Mouse (Mus musculus) testis, adult 2 months (tissue): ENCODE results near the gene Prnd.

ENCODE experiments used
- CTCF ChIP-seq: fragments of 200-500 bp; IDR thresholded peaks from 2 replicates; pipeline ENCODE4 v1.5.1; 2012; ENCODE audit warnings: low read depth, mild to moderate bottlenecking, inconsistent platforms, low read length, moderate library complexity; ENCODE audit not compliant: control insufficient read depth, insufficient read depth, insufficient replicate concordance
- POLR2A ChIP-seq: fragments of 200-500 bp; IDR thresholded peaks from 2 replicates; pipeline ENCODE4 v1.6.1; 2012; ENCODE audit warnings: low read depth, mild to moderate bottlenecking, inconsistent platforms, low read length, moderate library complexity; ENCODE audit not compliant: control insufficient read depth

DNA sequence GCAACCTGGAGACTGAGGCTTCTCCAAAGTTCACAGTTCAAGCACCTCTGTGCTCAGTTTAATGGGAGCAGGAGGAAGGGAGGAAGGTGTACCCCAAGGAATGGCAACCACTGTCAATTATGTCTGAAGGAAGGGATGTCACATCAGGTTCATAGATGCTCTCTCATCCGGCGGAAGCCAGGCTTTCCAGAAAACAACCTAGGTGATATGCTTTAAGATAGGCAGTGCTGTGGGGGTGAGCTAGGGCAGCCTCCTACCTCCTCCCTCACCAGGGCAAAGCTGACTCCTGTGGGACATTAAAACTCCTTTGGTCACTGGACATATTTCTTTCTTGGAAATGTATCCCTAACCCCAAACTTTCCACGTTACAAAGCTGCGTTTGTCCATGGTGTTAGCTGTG, 42.5 kb downstream of the Prnd start:
- TF ChIP-seq POLR2A = no peak
- no peak for TF ChIP-seq CTCF
